Mouse (Mus musculus) spleen, adult 2 months (tissue): ENCODE results near the gene Tmem160.

Experiments used
- CTCF ChIP-seq: fragments of 200-500 bp; IDR thresholded peaks from 2 replicates; pipeline ENCODE4 v1.5.1; 2011; ENCODE audit warnings: mild to moderate bottlenecking, inconsistent platforms; ENCODE audit not compliant: insufficient read depth, insufficient read length, insufficient replicate concordance; ENCODE audit errors: extremely low read depth
- POLR2A ChIP-seq: fragments of 200-500 bp; IDR thresholded peaks from 2 replicates; pipeline ENCODE4 v1.6.1; 2011; ENCODE audit warnings: low read depth, low read length, inconsistent platforms

DNA sequence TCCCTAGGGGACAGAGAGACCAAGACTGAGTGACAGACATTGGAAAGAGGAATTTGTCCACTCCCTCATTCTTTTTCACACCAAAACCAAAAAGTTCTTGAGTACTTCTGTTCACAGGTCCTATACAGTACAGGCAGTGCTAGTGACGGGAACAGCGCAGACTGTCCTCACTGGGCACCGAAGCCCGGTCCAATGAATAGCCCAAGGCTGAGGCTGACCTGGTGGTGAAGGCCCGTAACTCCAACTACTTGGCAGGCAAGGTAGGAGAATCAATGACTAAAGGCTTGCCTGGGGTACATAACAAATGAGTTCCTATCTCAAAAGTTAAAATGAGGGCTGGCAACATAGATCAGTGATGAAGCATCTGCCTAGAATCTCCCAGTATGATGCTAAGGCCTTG, 13.0 kb downstream of the Tmem160 start:
- no peak for TF ChIP-seq POLR2A
- TF ChIP-seq CTCF, result no peak
